Mouse (Mus musculus) hindbrain, postnatal 0 days (tissue): ENCODE data around the gene Aldh6a1. TPM values are rescaled to one million over a fixed set of nuclear protein-coding genes. Genes with fewer than 3 reads are reported as not detected.

ENCODE experiments used
- ATAC-seq: fragments of 200-750 bp; cut with Nextera tagmentation; 2 replicates; pipeline ENCODE4 v1.8.0; 2017; ENCODE audit warnings: mild to moderate bottlenecking, moderate TSS enrichment, moderate library complexity
- DNase-seq: peaks from one replicate; pipeline ENCODE4 v3.0.0-alpha.2; 2015; ENCODE audit warnings: low spot score
- H3K27ac ChIP-seq: fragments of 300-500 bp; sonication (generic); 2 replicates; pipeline ENCODE4 v1.5.1; 2014; ENCODE audit warnings: mild to moderate bottlenecking
- H3K27me3 ChIP-seq: fragments of 300-500 bp; sonication (generic); 2 replicates; pipeline ENCODE4 v1.6.1; 2014; ENCODE audit warnings: low read length, mixed read lengths; ENCODE audit not compliant: insufficient read depth
- H3K36me3 ChIP-seq: fragments of 300-500 bp; sonication (generic); 2 replicates; pipeline ENCODE4 v1.6.1; 2014; ENCODE audit warnings: low read length, mixed read lengths; ENCODE audit not compliant: insufficient read depth
- H3K4me1 ChIP-seq: fragments of 300-500 bp; sonication (generic); 2 replicates; pipeline ENCODE4 v1.6.1; 2014; ENCODE audit warnings: antibody characterized with exemption, low read length, mixed read lengths; ENCODE audit not compliant: insufficient read depth
- H3K4me2 ChIP-seq: fragments of 300-500 bp; sonication (generic); 2 replicates; pipeline ENCODE4 v1.6.1; 2014; ENCODE audit warnings: low read depth, mild to moderate bottlenecking, low read length, moderate library complexity, mixed read lengths
- H3K4me3 ChIP-seq: fragments of 300-500 bp; sonication (generic); 2 replicates; pipeline ENCODE4 v1.5.1; 2014; ENCODE audit warnings: low read length
- H3K9ac ChIP-seq: fragments of 300-500 bp; sonication (generic); replicated peaks from 2 replicates; pipeline ENCODE4 v1.6.1; 2014; ENCODE audit warnings: mild to moderate bottlenecking, low read length, moderate library complexity, mixed read lengths
- H3K9me3 ChIP-seq: fragments of 300-500 bp; sonication (generic); 2 replicates; pipeline ENCODE4 v1.6.1; 2016; ENCODE audit warnings: low read length, mixed read lengths
- CTCF ChIP-seq: IDR thresholded peaks from 2 replicates; pipeline ENCODE4 v1.5.1; 2016; ENCODE audit warnings: antibody characterized with exemption, control low read depth, low read depth
- WGBS: fragments of 180-500 bp; shearing (Covaris S2); extraction: QIAGEN DNeasy Blood & Tissue Kit; methylation state at CpG from one replicate; pipeline ENCODE4 v1.1.7; 2014; 5-methylcytosine and 5-hydroxymethylcytosine counted together
- polyA plus RNA-seq: library from polyadenylated mRNA; unstranded; fragments of >200 nt; fragmentation: Nextera tagmentation; extraction: Ambion mirVana; gene quantifications from 2 replicates; pipeline ENCODE4 v1.2.1, GENCODE M21; 2015
- total RNA-seq: library from RNA; depleted of rRNA; stranded (reverse); fragments of >200 nt; gene quantifications from 2 replicates; pipeline ENCODE4 v1.2.3, GENCODE M21; 2014

Aldh6a1 gene
- total and polyA plus RNA-seq, 2 experiments from 2014 or later, result 37.5 to 46.5 TPM

DNA sequence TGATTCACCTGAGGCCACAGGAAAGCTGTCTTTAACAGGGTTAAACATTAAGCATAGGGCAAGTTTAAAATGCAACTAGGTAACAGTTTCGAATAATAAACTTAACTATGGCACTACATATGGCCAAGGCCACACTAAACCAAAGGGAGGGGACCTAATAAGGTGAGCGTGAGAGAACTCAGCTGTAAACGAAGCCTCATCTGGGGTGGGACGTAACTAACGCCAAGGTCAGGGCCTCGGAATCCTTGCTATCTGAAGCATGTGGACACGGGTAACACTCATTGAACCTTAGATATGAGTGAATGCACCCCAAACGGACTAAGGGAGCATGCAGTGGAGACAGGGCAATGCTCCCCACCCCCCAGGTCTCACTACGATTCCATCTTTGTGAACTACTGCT, 47.9 kb downstream of the Aldh6a1 start:
- Histone ChIP-seq H3K4me3 (no peak overlapping the region), H3K9me3 (no peaks in the 10 kb centered on the region), H3K36me3 (no peaks in the 10 kb centered on the region), H3K4me1 (no peaks in the 10 kb centered on the region; the same call in 1 of the 2 replicates), H3K4me2 (no peak overlapping the region), H3K27ac (no peak overlapping the region), H3K9ac (no peak overlapping the region), H3K27me3 (no peaks in the 10 kb centered on the region)
- no peak for DNase-seq
- TF ChIP-seq CTCF, result no peak
- ATAC-seq, result no peak
- WGBS, result 82% methylated on average over 9 of the region's 9 CpGs

GRCm38 (mm10) chr12:84400653-84401052, 50.2 kb downstream of the Aldh6a1 start:
- Histone ChIP-seq H3K9ac (no peak overlapping the region), H3K4me3 (no peak overlapping the region), H3K27me3 (no peaks in the 10 kb centered on the region), H3K4me2 (no peak overlapping the region), H3K36me3 (no peaks in the 10 kb centered on the region), H3K9me3 (no peaks in the 10 kb centered on the region), H3K4me1 (no peaks in the 10 kb centered on the region), H3K27ac (no peak overlapping the region)
- DNase-seq (no peak), ATAC-seq (no peak)
- WGBS, result 75% methylated on average over 3 of the region's 3 CpGs
- no peak for TF ChIP-seq CTCF

- ATAC-seq, result no peak
- 88% methylated on average over 3 of the region's 3 CpGs for WGBS
- no peak overlapping the region for H3K27ac ChIP-seq
- no peak overlapping the region for H3K9ac ChIP-seq
- no peak overlapping the region for H3K4me2 ChIP-seq
- DNase-seq, result no peak
- H3K27me3 ChIP-seq, result no peaks in the 10 kb centered on the region
- H3K4me3 ChIP-seq, result no peak overlapping the region
- H3K9me3 ChIP-seq, result no peaks in the 10 kb centered on the region
- no peaks in the 10 kb centered on the region for H3K4me1 ChIP-seq
- H3K36me3 ChIP-seq, result no peaks in the 10 kb centered on the region
- no peak for TF ChIP-seq CTCF
These were observed 50.7 kb downstream of the Aldh6a1 start for GRCm38 (mm10) chr12:84400068-84400467.

DNA sequence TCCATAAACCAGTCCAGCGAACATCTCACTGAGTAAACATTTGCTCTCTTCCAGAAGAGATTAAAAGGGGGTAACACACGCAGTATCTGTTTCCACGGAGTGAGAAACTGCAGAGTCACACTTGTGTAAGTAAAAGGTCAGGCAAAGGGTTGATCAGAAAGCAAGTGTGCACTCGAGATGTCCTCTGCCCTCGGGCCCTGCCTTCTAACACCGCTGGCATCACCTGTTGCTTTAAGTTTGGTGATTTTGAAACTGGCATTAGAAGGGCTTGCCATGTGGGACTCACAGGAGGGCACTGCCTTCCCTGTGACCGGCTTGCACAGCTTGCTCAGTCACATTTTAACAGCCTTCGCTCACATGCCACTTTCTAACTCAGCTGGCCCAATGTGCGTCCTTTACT, 51.1 kb downstream of the Aldh6a1 start:
- H3K36me3 ChIP-seq, result no peaks in the 10 kb centered on the region
- no peaks in the 10 kb centered on the region for H3K27me3 ChIP-seq
- TF ChIP-seq CTCF, result no peak
- H3K4me1 ChIP-seq, result no peaks in the 10 kb centered on the region
- no peak overlapping the region for H3K27ac ChIP-seq
- ATAC-seq (no peak), DNase-seq (no peak)
- WGBS, result 84% methylated on average over 9 of the region's 9 CpGs
- H3K9me3 ChIP-seq, result no peaks in the 10 kb centered on the region
- no peak overlapping the region for H3K9ac ChIP-seq
- no peak overlapping the region for H3K4me3 ChIP-seq
- no peak overlapping the region for H3K4me2 ChIP-seq

DNA sequence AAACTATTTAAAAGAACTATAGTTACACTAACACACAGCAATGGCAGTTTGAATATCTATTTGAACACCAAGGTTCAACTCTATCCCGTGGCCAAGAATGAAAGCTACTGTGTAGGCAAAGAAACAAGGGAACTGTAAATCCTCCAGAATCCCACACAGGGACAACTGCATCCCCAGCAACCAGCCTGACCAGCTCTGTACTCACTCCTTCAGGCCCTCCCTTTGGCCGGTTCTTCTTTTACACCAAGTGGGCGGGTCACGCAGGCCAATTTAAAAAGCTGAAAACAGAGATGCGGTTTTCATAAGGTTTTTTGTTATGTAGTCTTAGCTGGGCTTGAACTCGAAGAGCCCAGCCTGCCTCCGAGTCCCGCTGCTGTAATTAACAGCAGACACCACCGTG, 51.7 kb downstream of the Aldh6a1 start:
- no peak for ATAC-seq
- WGBS, result 83% methylated on average over 9 of the region's 9 CpGs

GRCm38 (mm10) chr12:84398629-84399028, 52.2 kb downstream of the Aldh6a1 start:
- Histone ChIP-seq H3K27ac (no peak overlapping the region), H3K4me1 (no peaks in the 10 kb centered on the region), H3K4me3 (no peak overlapping the region), H3K9ac (no peak overlapping the region), H3K9me3 (no peaks in the 10 kb centered on the region), H3K4me2 (no peak overlapping the region), H3K36me3 (no peaks in the 10 kb centered on the region), H3K27me3 (no peaks in the 10 kb centered on the region)
- TF ChIP-seq CTCF, result no peak
- DNase-seq, result no peak
- 85% methylated on average over 5 of the region's 5 CpGs for WGBS
- no peak for ATAC-seq

More for the DNA sequence above, 51.7 kb downstream of the Aldh6a1 start:
- no peak for TF ChIP-seq CTCF
- DNase-seq, result no peak
- no peaks in the 10 kb centered on the region for H3K36me3 ChIP-seq
- H3K27me3 ChIP-seq, result no peaks in the 10 kb centered on the region
- H3K9me3 ChIP-seq, result no peaks in the 10 kb centered on the region
- H3K4me2 ChIP-seq, result no peak overlapping the region
- no peak overlapping the region for H3K27ac ChIP-seq
- no peak overlapping the region for H3K4me3 ChIP-seq
- no peak overlapping the region for H3K9ac ChIP-seq
- H3K4me1 ChIP-seq, result no peaks in the 10 kb centered on the region

- H3K27ac ChIP-seq, result no peak overlapping the region
- no peak overlapping the region for H3K4me3 ChIP-seq
- H3K4me1 ChIP-seq, result no peaks in the 10 kb centered on the region
- no peak for TF ChIP-seq CTCF
- no peaks in the 10 kb centered on the region for H3K27me3 ChIP-seq
- no peaks in the 10 kb centered on the region for H3K36me3 ChIP-seq
- DNase-seq (no peak), ATAC-seq (no peak)
- H3K4me2 ChIP-seq, result no peak overlapping the region
- no peaks in the 10 kb centered on the region for H3K9me3 ChIP-seq
- H3K9ac ChIP-seq, result no peak overlapping the region
These were observed 53.1 kb downstream of the Aldh6a1 start for GRCm38 (mm10) chr12:84397685-84398084.
